Mouse (Mus musculus): ENCODE results near the gene Lrmda. TPM values are rescaled to one million over a fixed set of nuclear protein-coding genes. Genes with fewer than 3 reads are reported as not detected.

Gene Lrmda
- polyA plus RNA-seq, 1 experiment, result not detected

DNA sequence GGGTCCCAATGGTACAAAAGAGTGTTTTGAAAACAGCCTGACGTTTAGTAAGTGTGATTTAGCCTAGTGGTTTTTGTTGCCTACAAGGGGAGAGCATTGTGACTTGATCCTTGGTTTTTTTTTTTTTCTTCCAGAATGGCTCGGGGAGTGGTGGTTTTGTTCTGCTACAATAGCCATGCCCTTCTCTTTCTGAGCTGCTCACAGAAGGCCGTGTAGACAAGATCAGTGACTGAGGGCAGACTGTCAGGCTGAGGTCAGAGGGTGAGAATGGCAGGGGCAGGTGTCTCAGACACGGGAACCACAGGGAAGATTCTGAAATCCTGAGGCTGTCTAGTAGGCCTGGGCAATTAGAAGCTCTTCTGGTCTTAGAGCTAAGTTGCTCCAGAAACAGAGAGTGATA lies 323.8 kb downstream of the Lrmda start:
- Histone ChIP-seq H3K4me1 (ENCODE audit: control insufficient read depth, insufficient read depth, insufficient read length, low read length) (no peaks in the 10 kb centered on the region), H3K36me3 (ENCODE audit: control insufficient read depth, insufficient read depth, low read length) (no peaks in the 10 kb centered on the region), H3K4me3 (ENCODE audit: low read depth, low read length) (no peak overlapping the region), H3K27me3 (ENCODE audit: control insufficient read depth, insufficient read depth, low read length) (no peaks in the 10 kb centered on the region), H3K27ac (ENCODE audit: insufficient read depth, low read depth, low read length) (no peak overlapping the region)
- TF ChIP-seq POLR2A (IDR thresholded peaks at IDR 0.05; ENCODE audit: low read depth, low read length), result no peak
- no peak for TF ChIP-seq CTCF (IDR thresholded peaks at IDR 0.05; ENCODE audit: extremely low read depth, insufficient read length, insufficient replicate concordance, low read depth, low read length)
- 63% methylated on average over 4 of the region's 4 CpGs for WGBS

DNA sequence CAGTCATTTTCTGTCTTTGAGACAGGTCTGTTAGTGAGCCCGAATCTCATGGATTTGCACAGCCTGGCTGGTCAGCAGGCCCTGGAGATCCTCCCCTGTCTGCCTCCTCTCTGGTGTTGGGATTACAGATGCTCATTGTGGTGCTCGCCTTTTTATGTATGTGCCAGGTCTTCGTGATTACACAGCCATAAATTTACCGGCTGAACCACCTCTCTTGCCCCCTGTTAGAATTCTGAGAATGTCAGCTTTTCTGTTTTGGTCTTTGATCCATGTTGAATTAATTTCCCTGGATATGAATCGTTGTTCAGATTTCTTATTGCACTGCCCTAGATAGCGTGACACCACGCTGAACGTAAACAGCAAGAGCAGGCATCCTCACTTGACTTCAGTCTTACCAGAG lies 325.7 kb downstream of the Lrmda start:
- no peak overlapping the region for H3K4me3 ChIP-seq (ENCODE audit: low read depth, low read length)
- no peaks in the 10 kb centered on the region for H3K4me1 ChIP-seq (ENCODE audit: control insufficient read depth, insufficient read depth, insufficient read length, low read length)
- no peaks in the 10 kb centered on the region for H3K36me3 ChIP-seq (ENCODE audit: control insufficient read depth, insufficient read depth, low read length)
- H3K27me3 ChIP-seq (ENCODE audit: control insufficient read depth, insufficient read depth, low read length), result no peaks in the 10 kb centered on the region
- TF ChIP-seq POLR2A (IDR thresholded peaks at IDR 0.05; ENCODE audit: low read depth, low read length), result no peak
- no peak for TF ChIP-seq CTCF (IDR thresholded peaks at IDR 0.05; ENCODE audit: extremely low read depth, insufficient read length, insufficient replicate concordance, low read depth, low read length)
- WGBS, result 75% methylated on average over 8 of the region's 8 CpGs
- no peak overlapping the region for H3K27ac ChIP-seq (ENCODE audit: insufficient read depth, low read depth, low read length)

DNA sequence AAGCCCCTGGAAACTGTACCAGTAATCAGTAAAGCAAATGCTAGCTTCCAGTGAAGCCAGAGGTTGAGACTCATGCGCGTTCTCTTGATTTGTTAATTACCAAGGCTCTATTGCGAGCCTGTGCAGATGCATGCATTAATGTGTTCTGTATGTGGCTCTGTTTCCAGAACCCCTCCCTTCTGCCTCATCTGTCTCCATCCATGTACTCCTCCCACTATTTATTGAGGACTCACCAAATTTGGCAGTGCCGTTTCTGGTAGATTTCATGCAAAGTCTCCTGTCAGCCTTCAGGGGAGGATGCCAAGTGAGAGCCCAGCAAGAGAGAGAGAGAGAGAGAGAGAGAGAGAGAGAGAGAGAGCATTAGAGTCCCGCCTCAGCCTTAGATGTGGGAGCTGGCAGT lies 334.1 kb downstream of the Lrmda start:
- H3K4me1 ChIP-seq (ENCODE audit: control insufficient read depth, insufficient read depth, insufficient read length, low read length), result no peaks in the 10 kb centered on the region
- 83% methylated on average over 5 of the region's 5 CpGs for WGBS
- no peak overlapping the region for H3K27ac ChIP-seq (ENCODE audit: insufficient read depth, low read depth, low read length)
- no peak overlapping the region for H3K4me3 ChIP-seq (ENCODE audit: low read depth, low read length)
- no peaks in the 10 kb centered on the region for H3K27me3 ChIP-seq (ENCODE audit: control insufficient read depth, insufficient read depth, low read length)
- H3K36me3 ChIP-seq (ENCODE audit: control insufficient read depth, insufficient read depth, low read length), result no peaks in the 10 kb centered on the region
- no peak for TF ChIP-seq POLR2A (IDR thresholded peaks at IDR 0.05; ENCODE audit: low read depth, low read length)
- TF ChIP-seq CTCF (IDR thresholded peaks at IDR 0.05; ENCODE audit: extremely low read depth, insufficient read length, insufficient replicate concordance, low read depth, low read length), result no peak

DNA sequence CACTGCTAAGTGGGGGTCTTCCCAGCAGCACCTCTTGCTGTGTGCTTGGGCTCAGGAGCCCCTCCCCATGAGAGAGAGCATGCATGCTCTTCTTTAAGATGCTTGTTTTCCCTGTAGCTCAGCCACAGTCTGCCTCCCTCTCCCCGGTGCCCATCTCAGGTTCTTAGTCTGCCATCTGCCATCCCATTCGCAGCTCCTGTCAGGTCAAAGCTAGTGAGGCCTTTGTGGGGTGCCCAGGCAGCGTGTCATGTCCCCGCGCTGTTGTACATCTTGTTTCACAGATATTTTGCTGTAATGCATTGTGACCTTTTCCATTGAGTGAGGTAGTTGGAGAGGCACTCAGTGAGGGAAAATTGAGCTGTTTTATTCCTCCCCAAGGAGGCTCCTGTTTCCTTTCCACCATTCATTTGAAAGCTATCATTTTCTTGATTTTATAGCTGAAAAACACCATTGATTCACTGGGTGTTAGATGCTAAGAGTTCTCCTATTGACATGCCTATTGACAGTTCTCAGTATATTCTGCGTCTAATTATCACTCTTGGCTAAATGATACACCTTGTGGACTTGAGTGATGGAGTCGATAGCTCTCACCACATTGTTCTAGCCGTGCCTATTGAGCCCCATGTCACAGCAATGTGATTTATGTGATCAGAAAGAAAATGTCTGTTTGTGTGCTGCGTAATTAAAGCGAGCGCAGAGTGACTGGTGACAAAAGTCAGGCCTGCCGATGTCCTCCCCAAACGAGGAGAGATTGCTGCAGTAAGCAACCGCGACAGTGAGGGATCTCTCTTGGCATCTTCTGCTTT lies 335.5 kb downstream of the Lrmda start:
- 81% methylated on average over 15 of the region's 15 CpGs for WGBS
- Histone ChIP-seq H3K27ac (ENCODE audit: insufficient read depth, low read depth, low read length) (no peak overlapping the region), H3K27me3 (ENCODE audit: control insufficient read depth, insufficient read depth, low read length) (no peaks in the 10 kb centered on the region), H3K4me3 (ENCODE audit: low read depth, low read length) (no peak overlapping the region), H3K36me3 (ENCODE audit: control insufficient read depth, insufficient read depth, low read length) (no peaks in the 10 kb centered on the region), H3K4me1 (ENCODE audit: control insufficient read depth, insufficient read depth, insufficient read length, low read length) (no peaks in the 10 kb centered on the region)
- TF ChIP-seq CTCF (IDR thresholded peaks at IDR 0.05; ENCODE audit: extremely low read depth, insufficient read length, insufficient replicate concordance, low read depth, low read length), result no peak
- no peak for TF ChIP-seq POLR2A (IDR thresholded peaks at IDR 0.05; ENCODE audit: low read depth, low read length)

DNA sequence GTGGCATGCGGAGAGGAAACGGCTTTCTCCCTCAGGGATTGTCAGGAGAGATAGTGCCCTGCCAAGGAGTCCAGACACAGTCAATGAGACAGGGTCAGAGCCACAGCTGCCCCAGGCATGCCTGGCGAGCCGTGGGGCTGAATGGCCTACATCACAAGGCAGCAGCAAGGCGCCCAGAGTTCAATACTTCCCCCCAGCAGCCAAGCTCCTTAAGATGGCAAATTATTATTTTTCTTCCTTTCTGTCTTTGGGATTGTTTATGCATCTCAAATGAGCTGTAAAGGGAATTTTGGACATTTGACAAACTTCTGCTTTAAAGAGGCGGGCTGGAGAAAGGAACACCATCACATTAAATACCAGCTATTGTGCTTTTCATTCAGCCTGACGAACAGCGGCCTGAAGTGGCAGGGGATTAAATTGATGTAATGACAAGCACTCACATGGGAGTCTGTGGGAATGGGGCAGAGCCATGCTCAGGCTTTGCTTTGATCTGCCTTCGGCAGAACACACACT lies 338.5 kb downstream of the Lrmda start:
- 84% methylated on average over 9 of the region's 9 CpGs for WGBS
- no peaks in the 10 kb centered on the region for H3K4me1 ChIP-seq (ENCODE audit: control insufficient read depth, insufficient read depth, insufficient read length, low read length)
- H3K4me3 ChIP-seq (ENCODE audit: low read depth, low read length), result no peak overlapping the region
- no peak for TF ChIP-seq POLR2A (IDR thresholded peaks at IDR 0.05; ENCODE audit: low read depth, low read length)
- no peak for TF ChIP-seq CTCF (IDR thresholded peaks at IDR 0.05; ENCODE audit: extremely low read depth, insufficient read length, insufficient replicate concordance, low read depth, low read length)
- H3K27me3 ChIP-seq (ENCODE audit: control insufficient read depth, insufficient read depth, low read length), result no peaks in the 10 kb centered on the region
- H3K36me3 ChIP-seq (ENCODE audit: control insufficient read depth, insufficient read depth, low read length), result no peaks in the 10 kb centered on the region
- no peak overlapping the region for H3K27ac ChIP-seq (ENCODE audit: insufficient read depth, low read depth, low read length)

DNA sequence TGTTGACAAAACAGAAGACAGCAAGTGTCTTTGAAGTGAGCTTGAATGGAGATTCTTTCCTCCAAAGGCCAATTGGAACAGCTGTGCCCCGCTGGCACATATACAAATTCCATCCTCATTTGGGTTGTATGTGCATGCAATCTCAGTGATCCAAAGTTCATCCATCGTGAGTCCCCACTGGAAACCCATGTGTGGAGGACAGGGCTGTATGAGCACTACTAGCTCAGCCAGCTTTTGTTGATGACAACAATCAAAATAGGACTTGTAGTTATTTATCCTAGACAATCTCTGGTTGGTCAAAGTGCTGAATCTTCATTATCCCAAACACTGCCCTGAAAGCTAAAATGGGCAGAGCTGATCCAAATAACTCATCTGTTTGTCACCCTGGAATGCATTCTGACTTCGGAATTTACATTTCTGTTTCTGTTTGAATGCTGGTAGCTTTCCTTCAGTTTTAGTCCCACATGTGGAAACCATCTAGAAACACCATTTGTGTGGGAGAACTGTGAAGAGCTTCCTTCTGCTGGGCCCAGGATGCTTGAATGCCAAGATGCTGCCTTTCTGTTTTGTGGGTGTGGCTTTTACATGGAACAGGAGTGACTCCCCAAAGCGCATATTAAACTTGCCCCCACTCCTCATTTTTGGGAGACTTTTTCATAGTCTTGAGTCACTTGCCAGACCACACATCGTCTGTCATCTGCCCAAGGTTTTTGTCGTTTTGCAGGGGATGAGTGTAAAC lies 344.7 kb downstream of the Lrmda start:
- WGBS, result 66% methylated on average over 6 of the region's 6 CpGs

DNA sequence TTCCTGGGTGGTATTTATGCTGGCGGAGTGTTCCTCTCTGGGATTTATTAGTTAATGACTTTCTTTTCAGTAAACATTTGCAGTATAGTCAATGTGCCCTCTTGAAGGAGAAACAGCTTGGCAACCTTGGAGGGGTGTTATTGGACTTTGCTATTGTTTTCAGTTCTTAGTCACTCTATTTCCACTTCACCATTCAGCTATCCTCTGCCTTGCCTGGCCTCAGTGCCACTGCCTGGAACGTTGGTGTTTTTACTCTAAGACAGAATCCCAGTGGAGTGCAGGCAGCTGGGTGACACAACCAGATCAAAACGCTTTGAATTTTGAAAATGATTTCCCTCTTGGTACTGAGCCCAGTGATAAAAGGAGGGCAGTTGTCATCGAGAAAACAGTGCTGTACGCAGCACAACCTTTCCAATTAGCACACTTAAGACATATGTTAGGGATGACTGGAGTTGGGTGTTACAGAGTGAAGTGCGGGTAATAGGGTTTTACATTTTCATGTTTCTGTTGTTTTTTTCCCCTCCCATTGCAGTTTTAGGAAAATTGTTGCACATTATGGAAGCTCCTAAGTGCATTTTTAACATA lies 345.4 kb downstream of the Lrmda start:
- no peak overlapping the region for H3K27ac ChIP-seq (ENCODE audit: insufficient read depth, low read depth, low read length)
- TF ChIP-seq POLR2A (IDR thresholded peaks at IDR 0.05; ENCODE audit: low read depth, low read length) (no peak), CTCF (IDR thresholded peaks at IDR 0.05; ENCODE audit: extremely low read depth, insufficient read length, insufficient replicate concordance, low read depth, low read length) (no peak)
- H3K27me3 ChIP-seq (ENCODE audit: control insufficient read depth, insufficient read depth, low read length), result no peaks in the 10 kb centered on the region
- no peak overlapping the region for H3K4me3 ChIP-seq (ENCODE audit: low read depth, low read length)
- no peaks in the 10 kb centered on the region for H3K4me1 ChIP-seq (ENCODE audit: control insufficient read depth, insufficient read depth, insufficient read length, low read length)
- H3K36me3 ChIP-seq (ENCODE audit: control insufficient read depth, insufficient read depth, low read length), result no peaks in the 10 kb centered on the region
- 50% methylated on average over 6 of the region's 6 CpGs for WGBS

More for the DNA sequence above, 344.7 kb downstream of the Lrmda start:
- Histone ChIP-seq H3K4me3 (ENCODE audit: low read depth, low read length) (no peak overlapping the region), H3K27me3 (ENCODE audit: control insufficient read depth, insufficient read depth, low read length) (no peaks in the 10 kb centered on the region), H3K27ac (ENCODE audit: insufficient read depth, low read depth, low read length) (no peak overlapping the region), H3K4me1 (ENCODE audit: control insufficient read depth, insufficient read depth, insufficient read length, low read length) (no peaks in the 10 kb centered on the region), H3K36me3 (ENCODE audit: control insufficient read depth, insufficient read depth, low read length) (no peaks in the 10 kb centered on the region)
- TF ChIP-seq POLR2A (IDR thresholded peaks at IDR 0.05; ENCODE audit: low read depth, low read length), result no peak
- TF ChIP-seq CTCF (IDR thresholded peaks at IDR 0.05; ENCODE audit: extremely low read depth, insufficient read length, insufficient replicate concordance, low read depth, low read length), result no peak
